Mouse (Mus musculus): ENCODE measurements at regions not wholly inside any gene's neighbourhood (a gene's known extent, or its start where the extent isn't known, plus 50 kb on each side); places are given as distances from the start of the nearest gene placed in this dataset.

DNA sequence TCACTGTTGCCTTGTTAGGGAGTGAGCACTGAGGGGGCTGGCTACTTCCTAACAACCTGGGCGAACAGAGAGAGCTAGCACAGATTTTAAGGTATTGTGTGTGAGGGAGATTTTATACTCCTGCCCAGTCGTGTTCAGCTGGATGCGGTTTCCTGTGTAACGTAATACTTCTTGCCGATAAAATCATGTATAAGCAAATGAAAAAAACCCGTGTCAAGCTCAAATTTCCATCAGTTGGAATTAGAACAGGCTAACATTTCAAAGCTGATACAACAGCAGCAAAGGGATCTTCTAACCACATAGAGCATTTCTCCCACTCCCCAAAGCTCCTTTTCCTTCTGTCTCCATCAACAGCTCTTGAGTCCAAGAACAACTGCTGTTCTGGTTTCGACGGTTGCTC lies 459.8 kb upstream of the Ubash3b start:
- H3K27ac ChIP-seq: no peak overlapping the region
- no peak overlapping the region for H3K9ac ChIP-seq
- ATAC-seq: no peak
- H3K9me3 ChIP-seq (replicated peaks): no peaks in the 10 kb centered on the region
- no peaks in the 10 kb centered on the region for H3K36me3 ChIP-seq
- no peaks in the 10 kb centered on the region for H3K4me1 ChIP-seq
- no peaks in the 10 kb centered on the region for H3K27me3 ChIP-seq (replicated peaks)
- H3K4me2 ChIP-seq: no peak overlapping the region
- no peak overlapping the region for H3K4me3 ChIP-seq
- 71% methylated on average over 8 of the region's 8 CpGs for WGBS (ENCODE audit: insufficient replicate concordance)

DNA sequence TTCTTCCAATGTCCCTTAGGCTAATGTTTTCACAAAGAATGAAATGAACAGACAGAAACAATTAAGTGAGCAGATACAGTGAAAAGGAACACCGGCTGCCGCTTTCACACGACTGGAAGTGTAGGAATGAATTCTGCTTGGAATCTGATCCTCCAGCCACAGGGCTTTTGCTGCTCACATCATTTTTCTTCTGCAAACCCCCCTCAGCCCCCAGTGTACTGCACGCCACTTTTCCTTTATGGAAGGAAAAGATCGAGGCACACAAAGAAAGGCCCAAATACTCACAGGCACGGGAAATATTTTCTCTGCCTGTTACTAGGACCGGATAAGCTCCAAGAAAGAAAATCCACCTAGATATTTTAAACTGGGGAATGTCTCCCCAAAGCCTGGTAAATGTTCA lies 452.5 kb upstream of the Ubash3b start:
- Histone ChIP-seq H3K27me3 (replicated peaks) (no peaks in the 10 kb centered on the region), H3K9me3 (replicated peaks) (no peaks in the 10 kb centered on the region), H3K4me1 (no peaks in the 10 kb centered on the region), H3K9ac (no peak overlapping the region), H3K27ac (no peak overlapping the region), H3K4me2 (no peak overlapping the region), H3K4me3 (no peak overlapping the region), H3K36me3 (no peaks in the 10 kb centered on the region)
- ATAC-seq: no peak
- WGBS (ENCODE audit: insufficient replicate concordance): 61% methylated on average over 7 of the region's 7 CpGs

DNA sequence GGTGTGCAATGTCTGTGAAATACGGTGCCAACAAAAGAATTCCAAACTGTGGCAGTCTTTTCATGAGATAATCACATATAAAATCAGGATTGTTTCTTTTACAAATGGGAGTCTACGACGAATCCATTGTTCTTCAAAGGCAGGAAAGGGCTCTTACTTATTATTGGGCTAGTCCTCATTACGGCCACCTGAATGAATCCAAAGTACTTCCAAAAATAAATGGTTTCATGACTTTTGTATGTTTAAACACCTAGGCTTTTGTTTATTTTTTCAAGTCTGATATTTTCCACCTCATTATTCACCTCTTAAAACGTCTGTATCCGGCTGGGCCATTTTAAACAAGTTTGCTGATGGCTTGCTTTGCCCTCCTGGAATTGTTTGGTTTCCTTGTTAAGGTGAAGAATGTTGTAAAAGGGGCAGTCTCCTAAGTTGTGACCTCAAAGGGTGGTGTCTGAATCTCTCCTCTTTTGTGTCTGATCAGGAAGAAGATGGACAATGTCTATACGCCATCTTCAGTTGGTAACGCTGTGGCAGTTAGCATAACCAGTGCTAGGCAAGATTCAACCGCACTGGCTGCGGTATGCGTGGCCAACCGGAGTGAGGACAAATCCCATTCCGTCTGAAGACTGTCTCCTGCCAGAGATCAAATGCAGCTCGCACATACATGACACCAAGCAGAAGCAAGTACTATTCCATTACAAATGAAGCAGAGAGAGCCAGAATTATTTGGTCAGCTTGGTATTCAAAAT lies 451.5 kb upstream of the Ubash3b start:
- no peaks in the 10 kb centered on the region for H3K4me1 ChIP-seq
- no peaks in the 10 kb centered on the region for H3K9me3 ChIP-seq (replicated peaks)
- H3K36me3 ChIP-seq: no peaks in the 10 kb centered on the region
- 64% methylated on average over 14 of the region's 14 CpGs for WGBS (ENCODE audit: insufficient replicate concordance)
- ATAC-seq: no peak
- no peak overlapping the region for H3K27ac ChIP-seq
- H3K27me3 ChIP-seq (replicated peaks): no peaks in the 10 kb centered on the region
- H3K4me3 ChIP-seq: no peak overlapping the region
- no peak overlapping the region for H3K9ac ChIP-seq
- no peak overlapping the region for H3K4me2 ChIP-seq

DNA sequence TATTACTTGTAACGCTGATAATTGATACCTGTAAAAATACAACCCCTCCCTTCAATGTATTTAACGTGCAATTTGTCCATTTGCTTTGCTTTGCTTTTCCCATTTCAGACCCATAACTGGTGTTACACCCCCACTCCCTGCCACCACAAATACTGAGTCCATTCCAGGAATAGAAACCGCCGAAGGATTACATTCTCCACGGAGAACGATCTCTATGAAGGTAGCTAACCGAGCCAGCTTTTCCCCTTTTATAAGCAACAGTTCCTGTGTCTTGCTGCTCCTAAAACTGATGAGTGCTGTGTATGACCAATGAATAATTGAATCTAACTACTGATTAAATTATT lies 450.9 kb upstream of the Ubash3b start:
- Histone ChIP-seq H3K4me2 (no peak overlapping the region), H3K27ac (no peak overlapping the region)
- ATAC-seq: no peak

DNA sequence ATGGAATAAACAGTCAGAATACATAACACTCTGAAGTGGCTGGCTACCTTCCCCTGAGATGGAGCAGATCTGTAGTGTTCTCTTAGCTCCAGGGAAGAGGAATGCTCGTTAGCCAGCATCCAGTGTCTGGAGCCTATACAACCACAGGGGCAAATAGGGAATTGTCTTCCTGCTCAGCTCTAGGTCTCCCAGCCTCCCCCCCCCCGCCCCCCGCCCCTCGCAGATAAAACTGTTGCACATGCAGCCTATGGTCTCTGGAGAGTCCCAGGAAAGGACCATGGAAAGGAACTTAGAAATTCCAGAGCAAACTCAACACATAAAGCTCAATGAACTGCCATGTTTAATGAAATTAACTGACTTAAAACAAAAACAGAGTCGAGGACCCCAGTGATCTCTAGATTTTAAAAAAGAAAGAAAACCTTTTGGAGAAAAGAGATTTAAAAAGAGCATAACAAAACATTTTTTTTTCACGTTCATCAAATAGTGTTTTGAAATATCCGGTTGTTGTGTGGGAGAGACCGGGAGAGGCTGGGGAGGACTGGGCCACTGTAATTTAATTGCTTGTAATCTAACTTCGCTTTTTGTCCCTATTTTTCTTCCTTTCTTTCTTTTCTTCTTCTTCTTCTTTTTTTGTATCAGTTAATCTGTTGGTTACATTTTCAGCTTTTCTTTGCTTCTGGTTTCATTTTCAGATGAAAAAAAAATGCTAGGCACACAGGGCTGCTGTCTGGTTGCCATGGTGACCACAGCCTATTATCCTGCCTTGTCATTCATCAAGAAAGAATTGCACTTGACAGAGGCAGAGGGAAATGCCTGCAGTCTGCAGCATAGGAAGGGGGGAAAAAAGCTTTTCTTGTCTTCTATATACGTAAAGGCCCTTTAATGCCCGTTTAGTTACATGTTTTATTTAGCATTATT lies 450.3 kb upstream of the Ubash3b start:
- no peak overlapping the region for H3K4me3 ChIP-seq
- H3K36me3 ChIP-seq: no peaks in the 10 kb centered on the region
- no peaks in the 10 kb centered on the region for H3K9me3 ChIP-seq (replicated peaks)
- H3K9ac ChIP-seq: no peak overlapping the region
- H3K27me3 ChIP-seq (replicated peaks): no peaks in the 10 kb centered on the region
- ATAC-seq: no peak
- H3K4me2 ChIP-seq: no peak overlapping the region
- H3K4me1 ChIP-seq: no peaks in the 10 kb centered on the region
- 48% methylated on average over 11 of the region's 11 CpGs for WGBS (ENCODE audit: insufficient replicate concordance)
- H3K27ac ChIP-seq: no peak overlapping the region

More for the DNA sequence above, 450.9 kb upstream of the Ubash3b start:
- no peaks in the 10 kb centered on the region for H3K9me3 ChIP-seq (replicated peaks)
- H3K27me3 ChIP-seq (replicated peaks): no peaks in the 10 kb centered on the region
- no peaks in the 10 kb centered on the region for H3K36me3 ChIP-seq
- WGBS (ENCODE audit: insufficient replicate concordance): 60% methylated on average over 7 of the region's 7 CpGs
- H3K9ac ChIP-seq: no peak overlapping the region
- no peaks in the 10 kb centered on the region for H3K4me1 ChIP-seq
- no peak overlapping the region for H3K4me3 ChIP-seq

DNA sequence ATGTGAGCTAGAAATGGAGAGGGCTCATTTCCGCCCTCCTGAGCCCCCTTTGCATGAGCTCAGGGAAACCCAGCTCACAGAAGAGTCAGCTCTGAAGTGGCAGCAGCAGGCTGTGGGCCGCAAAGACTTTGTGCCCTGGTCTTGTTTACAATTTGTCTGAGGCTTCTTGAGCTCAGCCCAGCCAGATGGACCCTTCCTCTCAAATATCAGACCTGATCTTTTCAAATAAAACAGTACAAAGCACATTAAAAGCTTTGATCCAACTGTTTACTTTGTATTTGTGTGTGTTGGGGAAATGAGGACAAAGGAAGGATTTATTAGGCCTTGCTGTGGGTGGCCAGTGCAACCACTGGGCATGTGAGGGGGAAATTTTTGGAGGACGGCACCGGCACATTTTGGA lies 448.9 kb upstream of the Ubash3b start:
- Histone ChIP-seq H3K4me1 (no peaks in the 10 kb centered on the region), H3K36me3 (no peaks in the 10 kb centered on the region), H3K4me2 (no peak overlapping the region), H3K4me3 (no peak overlapping the region), H3K9me3 (replicated peaks) (no peaks in the 10 kb centered on the region), H3K27me3 (replicated peaks) (no peaks in the 10 kb centered on the region), H3K27ac (no peak overlapping the region), H3K9ac (no peak overlapping the region)
- no peak for ATAC-seq
- 67% methylated on average over 4 of the region's 4 CpGs for WGBS (ENCODE audit: insufficient replicate concordance)

DNA sequence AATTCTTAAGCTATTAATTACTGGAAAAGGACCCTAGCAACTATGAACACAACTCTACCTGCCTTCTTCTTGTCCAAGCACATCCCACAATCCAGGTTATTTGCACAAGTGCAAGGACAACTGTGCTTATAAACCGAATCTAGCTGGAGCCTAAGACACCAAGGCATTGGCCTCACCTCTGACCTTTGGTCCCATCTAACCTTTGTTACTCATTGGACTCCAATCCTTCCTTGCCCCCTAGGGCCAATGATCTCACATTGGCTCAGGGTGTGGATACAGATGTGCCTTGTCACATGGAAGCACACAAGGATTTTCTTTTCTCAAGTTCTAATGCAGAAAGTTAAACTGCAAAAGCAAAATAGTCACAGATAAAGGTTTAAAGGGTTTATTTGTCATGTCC lies 444.6 kb upstream of the Ubash3b start:
- Histone ChIP-seq H3K9me3 (replicated peaks) (no peaks in the 10 kb centered on the region), H3K36me3 (no peaks in the 10 kb centered on the region), H3K27ac (no peak overlapping the region), H3K9ac (no peak overlapping the region), H3K4me1 (no peaks in the 10 kb centered on the region), H3K4me3 (no peak overlapping the region), H3K4me2 (no peak overlapping the region), H3K27me3 (replicated peaks) (no peaks in the 10 kb centered on the region)
- 56% methylated on average over 1 of the region's 1 CpGs for WGBS (ENCODE audit: insufficient replicate concordance)
- no peak for ATAC-seq

DNA sequence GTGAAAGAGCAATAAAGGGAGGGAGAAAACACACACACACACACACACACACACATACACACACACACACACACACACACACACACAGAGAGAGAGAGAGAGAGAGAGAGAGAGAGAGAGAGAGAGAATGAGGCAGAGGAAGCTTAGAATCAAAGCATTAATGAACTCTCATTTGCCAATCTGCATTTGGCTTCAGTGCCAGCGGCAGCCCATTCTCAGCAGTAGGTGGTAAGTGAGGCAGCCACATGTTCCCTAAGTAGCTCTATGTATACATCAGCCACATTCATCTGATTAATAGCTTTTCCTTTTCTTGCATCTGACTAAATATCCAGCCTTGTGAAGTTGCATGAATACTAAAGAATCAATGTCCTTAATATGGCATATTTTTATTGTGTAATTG lies 443.4 kb upstream of the Ubash3b start:
- H3K4me1 ChIP-seq: no peaks in the 10 kb centered on the region
- WGBS (ENCODE audit: insufficient replicate concordance): 64% methylated on average over 1 of the region's 1 CpGs

DNA sequence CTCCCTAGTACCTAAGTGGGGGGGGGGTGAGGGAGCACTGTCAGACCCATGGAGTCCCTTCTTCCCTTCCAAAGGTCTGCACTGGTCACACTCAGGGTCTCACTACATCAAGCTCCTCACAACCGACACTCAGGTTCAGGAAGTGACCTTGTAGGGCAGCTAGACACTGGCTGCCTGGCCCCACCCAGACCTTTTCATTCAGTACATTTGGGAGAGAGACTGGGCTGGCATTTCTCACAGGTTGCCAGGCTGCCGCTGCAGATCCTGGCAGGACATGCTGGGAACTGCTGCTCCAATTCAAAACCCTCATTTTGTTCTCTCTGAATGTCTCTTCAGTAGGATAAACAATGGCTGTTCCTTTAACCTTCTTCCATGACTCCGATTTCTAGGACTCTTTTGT lies 439.3 kb upstream of the Ubash3b start:
- Histone ChIP-seq H3K4me3 (no peak overlapping the region), H3K9ac (no peak overlapping the region), H3K9me3 (replicated peaks) (no peaks in the 10 kb centered on the region), H3K27ac (no peak overlapping the region), H3K4me2 (no peak overlapping the region), H3K4me1 (no peaks in the 10 kb centered on the region), H3K36me3 (no peaks in the 10 kb centered on the region), H3K27me3 (replicated peaks) (no peaks in the 10 kb centered on the region)
- WGBS (ENCODE audit: insufficient replicate concordance): 38% methylated on average over 3 of the region's 3 CpGs
- ATAC-seq: no peak

More for the DNA sequence above, 443.4 kb upstream of the Ubash3b start:
- H3K9me3 ChIP-seq (replicated peaks): no peaks in the 10 kb centered on the region
- no peaks in the 10 kb centered on the region for H3K27me3 ChIP-seq (replicated peaks)
- H3K9ac ChIP-seq: no peak overlapping the region
- H3K4me3 ChIP-seq: no peak overlapping the region
- H3K27ac ChIP-seq: no peak overlapping the region
- H3K4me2 ChIP-seq: no peak overlapping the region
- ATAC-seq: no peak
- H3K36me3 ChIP-seq: no peaks in the 10 kb centered on the region

DNA sequence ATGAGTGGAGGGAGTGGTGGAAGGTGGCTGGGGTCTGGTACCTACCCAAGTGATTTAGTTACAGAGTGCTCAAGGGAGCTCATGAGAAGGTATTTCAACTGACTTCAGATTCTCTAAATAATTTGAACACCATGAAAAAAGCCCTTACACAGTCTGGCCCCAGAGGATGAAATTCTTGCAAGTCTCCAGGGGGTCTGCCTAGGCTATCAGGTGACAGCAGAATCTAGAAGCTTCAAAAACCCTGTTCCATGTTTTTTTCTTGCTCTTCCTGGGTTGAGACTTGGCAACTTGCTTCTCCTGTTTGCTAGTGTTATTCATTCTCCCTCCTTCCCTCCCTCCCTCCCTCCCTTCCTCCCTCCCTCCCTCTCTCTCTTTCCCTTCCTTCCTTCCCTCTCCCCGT lies 438.4 kb upstream of the Ubash3b start:
- no peak overlapping the region for H3K4me2 ChIP-seq
- no peak overlapping the region for H3K4me3 ChIP-seq
- H3K9me3 ChIP-seq (replicated peaks): no peaks in the 10 kb centered on the region
- no peaks in the 10 kb centered on the region for H3K27me3 ChIP-seq (replicated peaks)
- no peaks in the 10 kb centered on the region for H3K36me3 ChIP-seq
- no peak overlapping the region for H3K9ac ChIP-seq
- WGBS (ENCODE audit: insufficient replicate concordance): 27% methylated on average over 1 of the region's 1 CpGs
- ATAC-seq: no peak
- no peak overlapping the region for H3K27ac ChIP-seq
- no peaks in the 10 kb centered on the region for H3K4me1 ChIP-seq

DNA sequence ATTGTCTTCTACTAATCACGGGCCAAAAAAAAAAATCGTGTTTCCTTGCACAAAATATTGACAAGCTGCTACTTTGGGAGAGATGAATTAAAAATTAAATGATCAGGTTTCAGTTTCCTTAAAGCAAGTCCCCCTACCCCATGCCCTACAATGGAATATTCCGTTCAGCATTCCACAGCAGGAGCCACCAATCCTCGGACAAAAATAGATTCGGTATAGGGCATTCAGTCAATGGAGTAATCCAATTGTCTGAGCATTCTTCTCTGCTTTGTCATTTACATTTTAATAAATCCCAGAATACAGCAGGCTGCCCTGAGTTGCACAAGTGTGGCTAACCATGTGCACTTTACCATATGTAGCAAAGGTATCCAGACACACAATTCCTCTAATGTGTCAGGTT lies 434.3 kb upstream of the Ubash3b start:
- Histone ChIP-seq H3K4me1 (no peaks in the 10 kb centered on the region), H3K9ac (no peak overlapping the region), H3K36me3 (0 out of 2 replicates have a peak, but pooled peaks cover 2% of the 10 kb centered on the region), H3K27ac (no peak overlapping the region), H3K4me3 (no peak overlapping the region), H3K9me3 (replicated peaks) (no peaks in the 10 kb centered on the region), H3K27me3 (replicated peaks) (no peaks in the 10 kb centered on the region), H3K4me2 (no peak overlapping the region)
- ATAC-seq: no peak
- WGBS (ENCODE audit: insufficient replicate concordance): 66% methylated on average over 5 of the region's 5 CpGs

DNA sequence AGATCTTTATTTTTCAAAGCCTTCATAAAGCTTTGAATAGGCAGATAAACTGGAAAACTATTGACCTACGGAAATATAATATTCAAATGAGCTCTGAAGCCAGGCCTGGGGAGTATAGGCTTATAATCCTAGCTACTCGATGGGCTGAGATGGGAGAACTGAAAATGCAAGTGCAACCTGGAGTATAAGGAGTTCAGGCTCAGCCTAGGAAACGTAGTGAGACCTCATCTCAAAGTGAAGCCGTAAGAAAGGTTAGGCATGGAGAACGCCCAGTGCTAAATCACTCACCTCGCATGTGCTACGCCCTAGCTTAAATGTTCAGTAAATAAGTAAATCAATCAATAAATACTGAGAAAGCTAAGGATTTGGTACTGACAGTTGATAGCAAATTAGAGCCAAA lies 432.5 kb upstream of the Ubash3b start:
- Histone ChIP-seq H3K27ac (no peak overlapping the region), H3K4me2 (no peak overlapping the region), H3K4me3 (no peak overlapping the region), H3K4me1 (no peaks in the 10 kb centered on the region), H3K9ac (no peak overlapping the region), H3K27me3 (replicated peaks) (no peaks in the 10 kb centered on the region), H3K9me3 (replicated peaks) (no peaks in the 10 kb centered on the region), H3K36me3 (0 out of 2 replicates have a peak, but pooled peaks cover 4% of the 10 kb centered on the region)
- no peak for ATAC-seq
- 74% methylated on average over 7 of the region's 7 CpGs for WGBS (ENCODE audit: insufficient replicate concordance)

Data from liver, embryonic 12.5 days (tissue).